Mouse (Mus musculus): ENCODE results near the gene Cntnap1.

DNA sequence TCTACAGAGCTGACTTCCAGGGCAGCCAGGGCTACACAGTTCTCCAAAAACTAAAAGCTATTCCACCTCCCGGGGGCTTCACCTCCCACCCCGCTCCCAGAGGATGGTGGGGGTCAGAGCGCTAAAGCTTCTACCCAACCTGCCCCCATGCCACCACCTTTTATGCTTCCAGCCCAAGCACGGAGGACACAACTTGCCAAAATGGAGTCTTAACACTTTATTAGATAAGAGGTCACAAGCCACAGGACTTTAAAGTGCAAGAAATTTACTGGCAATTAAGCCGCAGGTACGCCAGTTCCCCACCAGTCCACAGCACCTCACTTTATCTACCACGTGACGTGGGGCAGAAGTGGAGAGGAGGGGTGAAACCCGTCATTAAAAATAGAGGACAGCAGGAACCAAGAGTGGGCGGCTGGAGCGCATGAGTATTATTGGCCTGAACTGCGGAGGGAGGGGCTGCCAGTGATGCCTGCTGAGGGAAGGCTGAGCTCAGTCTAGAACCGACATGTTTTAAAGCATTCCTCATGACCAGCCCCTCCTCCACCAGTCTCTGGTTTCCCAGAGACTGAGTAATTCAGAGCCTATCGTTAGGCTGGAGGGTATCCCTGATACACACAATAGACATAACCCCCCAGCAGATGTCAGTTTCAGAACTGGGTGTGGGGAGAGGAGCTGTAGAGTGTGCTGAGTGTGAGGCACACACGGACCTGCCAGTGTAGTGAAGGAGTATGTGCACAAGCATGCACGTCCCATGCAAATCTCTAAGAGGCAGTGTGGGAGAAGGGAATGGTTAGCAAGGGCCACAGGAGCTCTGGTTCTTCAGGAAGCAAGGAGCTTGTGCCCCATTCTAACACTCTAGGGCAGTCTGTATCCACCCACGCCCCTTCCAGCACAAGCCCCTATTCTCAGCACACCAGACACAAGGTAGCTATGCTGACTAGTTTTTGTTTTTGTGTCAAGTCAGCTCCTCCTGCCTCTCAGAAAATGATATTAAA, 20.9 kb downstream of the Cntnap1 start:
- TF ChIP-seq POLR2A (IDR thresholded peaks at IDR 0.05; ENCODE audit: insufficient read depth, low read length) (no peak), CTCF (IDR thresholded peaks at IDR 0.05; ENCODE audit: low read depth, low read length) (no peak)

All from ES-Bruce4 (cell line).